Mouse (Mus musculus): Measurements from ENCODE around the gene Arl6ip1.
A peak's percentile ranks its signal among the peaks of the same experiment; 100 is the strongest.

Arl6ip1 gene

GRCm38 (mm10) chr7:118115877-118116568 lies 13.4 kb downstream of the Arl6ip1 start, which contains the start of gene Rps15a:
Rps15a (minus strand) TSS chr7:118116188.
- peak; percentile 96 for DNase-seq

GRCm38 (mm10) chr7:118115533-118115876 lies 14.0 kb downstream of the Arl6ip1 start:
- DNase-seq = no peak

- no peak for DNase-seq
Measured at GRCm38 (mm10) chr7:118113541-118114297, 15.7 kb downstream of the Arl6ip1 start.

DNA sequence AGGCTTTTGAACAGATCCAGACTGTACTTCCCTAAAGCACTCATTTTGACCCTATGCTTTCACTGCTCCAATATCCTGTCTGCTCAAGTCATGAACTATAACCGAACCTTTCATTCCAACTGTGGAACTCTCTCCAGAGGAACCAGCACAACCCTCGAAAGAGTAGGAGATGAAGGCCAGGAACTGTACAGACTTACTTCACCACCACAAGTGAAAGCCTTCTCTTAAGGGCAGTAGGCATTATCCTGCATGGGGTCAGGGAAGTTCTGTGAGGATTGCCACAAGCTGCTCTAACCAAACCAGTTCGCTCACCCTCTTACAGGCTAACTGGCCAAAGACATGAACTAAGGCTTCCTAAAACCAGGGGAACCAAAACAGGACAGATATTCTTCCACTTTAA lies 18.3 kb downstream of the Arl6ip1 start:
- DNase-seq = no peak

DNA sequence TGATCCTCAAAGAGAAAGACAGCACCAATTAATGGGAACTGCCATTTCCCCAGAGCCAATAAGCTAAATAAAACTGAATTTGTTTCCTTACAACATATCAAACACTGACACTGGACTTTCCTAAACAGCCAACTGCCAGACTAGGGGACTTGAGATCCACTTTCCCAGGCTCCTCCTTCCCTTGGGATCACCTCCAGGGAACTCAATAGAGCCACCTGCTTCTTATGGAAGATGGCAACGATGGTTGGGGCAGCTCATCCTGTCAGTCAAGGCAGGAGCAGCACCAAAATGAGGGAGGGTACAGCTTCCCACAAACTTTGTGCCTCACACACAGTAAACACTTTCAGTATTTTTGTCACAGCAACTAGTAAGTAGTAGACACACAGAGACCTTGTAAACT lies 21.8 kb downstream of the Arl6ip1 start:
- DNase-seq = no peak

GRCm38 (mm10) chr7:118104458-118105052 lies 24.9 kb downstream of the Arl6ip1 start:
- peak; percentile 66 for DNase-seq

GRCm38 (mm10) chr7:118103462-118104379 lies 25.7 kb downstream of the Arl6ip1 start:
- DNase-seq = no peak

DNA sequence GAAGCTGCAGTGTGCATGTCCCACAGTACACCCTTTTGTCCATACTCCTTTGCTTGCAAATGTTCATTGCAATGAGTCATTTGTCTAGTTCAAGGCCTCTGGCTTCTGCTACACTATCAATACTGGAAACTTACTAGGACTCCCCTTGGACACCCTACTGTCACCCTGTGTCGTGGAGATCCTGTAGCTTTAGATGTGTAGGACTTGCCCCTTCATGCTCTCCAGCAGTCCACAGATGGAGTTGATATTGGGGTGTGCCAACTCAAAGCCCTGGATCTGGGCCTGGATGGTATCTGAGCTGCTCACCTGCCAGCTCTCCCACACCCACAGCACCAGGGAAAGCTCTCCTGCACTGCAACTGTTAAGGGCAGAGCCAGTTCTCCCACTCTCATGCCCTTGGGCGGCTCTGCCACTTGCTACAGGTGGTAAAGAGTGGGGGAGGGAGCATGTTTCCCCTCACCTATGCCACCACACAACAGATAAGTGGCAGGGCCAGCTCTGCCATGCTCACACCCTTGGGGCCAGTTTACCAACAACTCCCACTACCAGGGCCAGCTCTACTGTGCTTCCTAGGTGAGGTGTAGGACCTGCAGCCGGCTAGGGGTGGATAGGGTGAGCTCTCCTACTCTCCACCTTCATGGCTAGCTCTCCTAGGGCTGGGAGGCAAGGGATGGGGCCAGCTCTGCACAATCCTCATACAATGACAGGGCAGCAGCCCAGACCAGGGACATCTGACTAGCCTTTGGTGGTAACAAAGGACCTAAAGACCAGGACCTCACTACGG lies 26.6 kb downstream of the Arl6ip1 start:
- peak; percentile 19 for DNase-seq

DNA sequence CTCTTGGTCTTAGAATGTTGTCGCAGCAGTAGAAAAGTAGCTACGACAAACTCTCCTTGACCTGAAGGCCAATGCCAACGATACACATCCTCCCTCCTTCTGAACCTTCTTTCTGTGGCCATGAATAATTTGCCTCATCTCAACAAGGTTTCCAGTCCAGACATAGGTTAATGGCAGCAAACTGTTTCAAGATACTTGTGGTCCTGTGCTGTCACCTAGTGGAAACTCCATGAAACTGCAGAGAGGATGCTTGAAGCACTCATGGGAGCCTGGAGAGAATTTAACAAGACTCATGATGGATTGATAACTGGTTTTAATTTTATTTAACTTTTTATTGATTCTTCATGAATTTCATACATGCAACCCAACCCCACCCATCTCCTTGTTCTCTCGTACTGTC lies 27.2 kb downstream of the Arl6ip1 start:
- DNase-seq = peak; percentile 39

DNA sequence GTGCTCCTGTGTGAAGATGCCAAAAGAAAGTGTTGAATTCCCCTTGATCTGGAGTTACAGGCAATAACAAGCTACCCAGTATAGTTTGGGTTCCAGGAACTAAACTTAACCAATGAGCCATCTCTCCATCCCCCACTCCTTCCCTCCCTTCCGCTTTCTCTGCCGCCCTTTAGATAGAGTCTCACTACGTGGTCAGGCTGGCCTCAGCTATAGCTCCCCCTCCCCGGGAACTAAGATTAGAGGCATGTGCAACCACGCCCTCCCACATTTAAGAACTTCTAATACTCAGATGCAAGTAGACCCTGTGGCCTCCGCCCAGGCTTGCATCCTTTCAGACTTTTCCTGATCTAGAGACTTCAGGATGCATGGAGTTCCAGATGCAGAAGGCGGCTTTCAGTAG lies 31.8 kb downstream of the Arl6ip1 start:
- DNase-seq = peak; percentile 36

GRCm38 (mm10) chr7:118079987-118080386 lies 49.5 kb downstream of the Arl6ip1 start:
- DNase-seq = no peak

DNA sequence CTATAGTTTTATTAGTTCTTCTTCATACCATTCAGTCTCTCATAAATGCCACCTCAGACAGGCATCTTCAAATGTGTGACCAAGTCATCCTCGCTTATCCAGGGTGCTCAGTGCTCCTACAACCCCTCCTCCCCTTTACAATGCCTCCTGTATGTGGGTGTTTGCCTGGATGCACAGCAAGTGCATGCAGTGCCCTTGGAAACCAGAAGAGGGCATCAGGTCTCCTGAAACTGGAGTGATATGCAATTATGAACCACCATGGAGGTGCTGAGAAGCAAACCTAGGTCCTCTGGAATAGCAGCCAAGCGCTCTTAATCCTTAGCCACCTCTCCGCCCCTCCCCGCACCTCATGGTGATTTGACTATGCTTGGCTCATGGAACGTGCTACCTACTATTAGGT lies 50.4 kb downstream of the Arl6ip1 start:
- no peak for DNase-seq

Data from liver (tissue).